In genomic region chr13:56296659-56297020, GRCm38 (mm10) we compare ENCODE assay signal across 9 mouse cellular contexts. TPM values are rescaled to one million over a fixed set of nuclear protein-coding genes. Genes with fewer than 3 reads are reported as not detected.
A peak's percentile ranks its signal among the peaks of the same experiment; 100 is the strongest.
DNase-seq lines count a peak whose midpoint lies in the region; ATAC-seq lines count a peak whose summit lies in the region.
"Had no signal": no experiment of that assay in that cellular context is flagged by ENCODE, and none has a peak within 500 bp of the region (broad histone marks: within the 10 kb centered on the region; RNA-seq: fewer than 3 reads in every experiment).

No protein-coding gene starts in this region.

- no peak for ATAC-seq in lung, embryonic 16.5 days (ENCODE audit: low read depth)
- no peak for ATAC-seq in intestine, embryonic 16.5 days
- no peak for ATAC-seq in stomach, embryonic 15.5 days (ENCODE audit: insufficient read depth, low FRiP score, low read depth)

- no peaks in the 10 kb centered on the region for H3K9me3 ChIP-seq in lung, embryonic 16.5 days (ENCODE audit: control insufficient read depth, low read length)
- no peaks in the 10 kb centered on the region for H3K9me3 ChIP-seq in intestine, embryonic 16.5 days (ENCODE audit: control insufficient read depth, low read length)
- no peaks in the 10 kb centered on the region for H3K9me3 ChIP-seq in stomach, embryonic 15.5 days

- H3K4me2 ChIP-seq in lung, embryonic 16.5 days (ENCODE audit: low read depth, low read length): peak overlapping the region; percentile 78
- peak overlapping the region; percentile 73 for H3K4me2 ChIP-seq in intestine, embryonic 16.5 days (ENCODE audit: low read depth, low read length)
- H3K4me2 ChIP-seq in stomach, embryonic 15.5 days: peak overlapping the region; percentile 86

- DNase-seq in embryo, embryonic 10 days (ENCODE audit: low spot score): peak; percentile 10
- DNase-seq in embryo, embryonic 11 days: no peak
- DNase-seq in lung, postnatal 4 days: no peak
- DNase-seq in frontal cortex, postnatal 36 days (ENCODE audit: low spot score in 2 of 2): no peak
- no peak for DNase-seq in right cerebral cortex, adult 18-20 months

- H3K36me3 ChIP-seq in lung, embryonic 16.5 days (ENCODE audit: control insufficient read depth, insufficient read depth, low read length): no peaks in the 10 kb centered on the region
- H3K36me3 ChIP-seq in intestine, embryonic 16.5 days (ENCODE audit: control insufficient read depth, insufficient read depth, low read length): no peaks in the 10 kb centered on the region
- no peaks in the 10 kb centered on the region for H3K36me3 ChIP-seq in stomach, embryonic 15.5 days

- H3K27me3 ChIP-seq in lung, embryonic 16.5 days (ENCODE audit: control insufficient read depth, insufficient read depth, low read depth, low read length): peaks cover 61% of the 10 kb centered on the region
- peaks cover 59% of the 10 kb centered on the region for H3K27me3 ChIP-seq in intestine, embryonic 16.5 days (replicated peaks; ENCODE audit: control insufficient read depth, insufficient read depth, low read length)
- H3K27me3 ChIP-seq in stomach, embryonic 15.5 days (replicated peaks): peaks cover 73% of the 10 kb centered on the region

- H3K4me1 ChIP-seq in lung, embryonic 16.5 days (replicated peaks; ENCODE audit: control insufficient read depth, insufficient read depth, low read length): 0 out of 2 replicates have a peak, but pooled peaks cover 3% of the 10 kb centered on the region
- peaks cover 11% of the 10 kb centered on the region; the same call in 1 of the 2 replicates for H3K4me1 ChIP-seq in intestine, embryonic 16.5 days (ENCODE audit: control insufficient read depth, insufficient read depth, low read length)
- H3K4me1 ChIP-seq in stomach, embryonic 15.5 days: peaks cover 5% of the 10 kb centered on the region

- H3K9ac ChIP-seq in lung, embryonic 16.5 days (ENCODE audit: low read length): 0 out of 2 replicates have a peak overlapping the region, but pooled peaks have one; percentile 59
- H3K9ac ChIP-seq in intestine, embryonic 16.5 days (ENCODE audit: low read depth, low read length): peak overlapping the region; percentile 54; the same call in 1 of the 2 replicates
- H3K9ac ChIP-seq in stomach, embryonic 15.5 days: no peak overlapping the region

- peak overlapping the region; percentile 53 for H3K4me3 ChIP-seq in lung, embryonic 16.5 days (ENCODE audit: low read length)
- H3K4me3 ChIP-seq in intestine, embryonic 16.5 days (ENCODE audit: low read length): peak overlapping the region; percentile 50
- peak overlapping the region; percentile 49 for H3K4me3 ChIP-seq in stomach, embryonic 15.5 days (replicated peaks)

- WGBS in lung, embryonic 16.5 days: 4% methylated on average over 8 of the region's 8 CpGs
- WGBS in intestine, embryonic 16.5 days: 6% methylated on average over 8 of the region's 8 CpGs
- 11% methylated on average over 8 of the region's 8 CpGs for whole genome bisulfite sequencing in stomach, embryonic 15.5 days

- no peak overlapping the region for H3K27ac ChIP-seq in lung, embryonic 16.5 days (ENCODE audit: low read length)
- H3K27ac ChIP-seq in intestine, embryonic 16.5 days (ENCODE audit: low read length): no peak overlapping the region
- no peak overlapping the region for H3K27ac ChIP-seq in stomach, embryonic 15.5 days

RNA-seq across cellular contexts. Expression of gene Cxcl14, which starts 0.3 kb away (rescaled TPM):
- 10.3 and 13.4 TPM in 2 replicates for polyA plus RNA-seq in lung, embryonic 16.5 days (2015; fragmentation: Nextera tagmentation; extraction: Ambion mirVana)
- 8.8 TPM in 2 replicates for polyA plus RNA-seq in intestine, embryonic 16.5 days (2015; fragmentation: Nextera tagmentation; extraction: Ambion mirVana)
- 12.4 and 13.7 TPM in 2 replicates for polyA plus RNA-seq in stomach, embryonic 15.5 days (2015; fragmentation: Nextera tagmentation; extraction: Ambion mirVana)

RNA-seq across cellular contexts. Expression of gene Neurog1, which starts 44.7 kb away (rescaled TPM):
- not detected in 2 replicates for polyA plus RNA-seq in lung, embryonic 16.5 days (2015; fragmentation: Nextera tagmentation; extraction: Ambion mirVana)
- polyA plus RNA-seq in intestine, embryonic 16.5 days (2015; fragmentation: Nextera tagmentation; extraction: Ambion mirVana): not detected in 2 replicates
- polyA plus RNA-seq in stomach, embryonic 15.5 days (2015; fragmentation: Nextera tagmentation; extraction: Ambion mirVana): not detected in 2 replicates
- polyA plus RNA-seq: C2C12 had no signal
